Mouse (Mus musculus): ENCODE measurements at regions not wholly inside any gene's neighbourhood (a gene's known extent, or its start where the extent isn't known, plus 50 kb on each side); places are given as distances from the start of the nearest gene placed in this dataset.

DNA sequence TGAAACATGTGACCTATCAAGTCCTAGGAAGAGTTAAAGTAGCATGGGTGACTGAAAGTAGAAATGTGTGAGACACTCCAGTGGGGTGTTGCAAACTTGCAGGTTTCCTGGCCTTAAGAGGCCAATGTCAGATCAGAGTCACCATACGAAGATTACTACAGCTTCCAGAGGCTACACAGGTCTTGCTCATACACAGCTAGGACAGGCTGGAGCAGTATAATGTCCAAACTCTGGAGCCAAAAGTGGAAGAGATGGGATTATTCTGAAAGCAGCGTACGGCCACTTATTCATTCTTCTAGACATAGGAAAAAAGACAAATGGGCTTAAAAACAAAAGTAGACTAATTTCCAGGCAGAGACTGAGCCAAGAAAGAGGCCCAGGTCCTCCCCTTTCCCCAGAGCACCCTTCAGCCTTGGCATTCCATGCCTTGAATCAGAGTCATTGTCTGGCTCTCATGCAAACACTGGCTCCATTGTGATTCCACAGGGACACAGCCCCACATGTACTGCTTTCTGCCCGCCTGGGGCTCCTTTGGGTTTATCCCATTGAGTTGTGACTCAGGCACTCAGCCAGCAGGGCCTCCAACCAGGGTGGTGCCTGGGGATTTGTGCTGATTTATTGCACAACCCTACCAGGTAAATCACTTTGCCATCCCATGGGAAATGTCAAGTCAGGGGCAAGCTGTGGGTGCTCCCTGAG is 94.5 kb downstream of the Rassf10 start:
- TF ChIP-seq POLR2A (IDR thresholded peaks at IDR 0.05; ENCODE audit: borderline replicate concordance, control insufficient read depth, low read depth, low read length) (no peak), CTCF (IDR thresholded peaks at IDR 0.05; ENCODE audit: control insufficient read depth, insufficient read depth, low read length) (no peak)

All from bone marrow, adult 2 months (tissue).